Mouse (Mus musculus): ENCODE data around the gene Rpl19.

DNA sequence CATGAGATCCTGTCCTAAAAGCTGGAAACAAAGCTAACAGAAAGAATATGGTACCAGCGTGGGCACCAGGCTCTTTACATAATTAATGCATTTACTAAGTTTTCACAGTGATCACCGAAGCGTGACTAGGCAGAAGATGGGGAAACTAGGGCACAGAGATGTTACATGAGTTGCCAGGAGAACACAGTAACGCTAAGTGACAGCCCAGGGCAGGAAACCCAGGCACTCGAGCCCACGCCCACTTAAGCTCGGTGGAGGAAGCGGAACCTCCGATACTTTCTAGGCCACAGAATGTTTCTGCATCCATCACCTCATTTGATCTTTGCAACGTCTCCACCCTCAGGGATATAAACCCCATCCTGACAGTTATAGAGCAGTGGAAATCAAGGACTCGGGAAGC lies 18.4 kb upstream of the Rpl19 start:
- TF ChIP-seq CTCF (IDR thresholded peaks at IDR 0.05; ENCODE audit: low read depth) (no peak), EP300 (IDR thresholded peaks at IDR 0.05; ENCODE audit: low read depth) (no peak)

All from liver, postnatal 0 days (tissue).